Mouse (Mus musculus) layer of hippocampus, postnatal 10 days (tissue): Measurements from ENCODE around the gene Tex50. TPM values are rescaled to one million over a fixed set of nuclear protein-coding genes. Genes with fewer than 3 reads are reported as not detected.
"Not testable (repeated sequence)": the region's sequence is repeated elsewhere in the genome, so short reads cannot be mapped to it uniquely, and the experiment has no call there.

Source experiments
- DNase-seq, 2 experiments: peaks; one replicate each; pipeline ENCODE4 v3.0.0; 2021; ENCODE audit warnings: low spot score in 2 of 2
- long read RNA-seq: library from polyadenylated mRNA; stranded (forward); transcript quantifications from one replicate; pipeline ENCODE4 v2.0.0, GENCODE M21; 2023
- total RNA-seq, 2 experiments: library from RNA; stranded (reverse); gene quantifications; 2 replicates each; pipeline ENCODE4 v1.2.3; 2021

The Tex50 gene
- total RNA-seq, result not detected
- long read RNA-seq, partial matches to known transcripts, result 0 of 1 reads
- long read RNA-seq, other reads (novel, unspliced or antisense), result 1 of 1 reads

GRCm38 (mm10) chr1:161159214-161159613, at the start of gene Tex50:
Gene Tex50 (minus strand): TSS chr1:161159314.
- DNase-seq, result no peak

GRCm38 (mm10) chr1:161199856-161200255, 40.7 kb upstream of the Tex50 start:
- no peak for DNase-seq

- DNase-seq, result not testable (repeated sequence)
Measured at GRCm38 (mm10) chr1:161196364-161196763, 37.2 kb upstream of the Tex50 start.

- DNase-seq, result peak; percentile 77 to 85
Measured at GRCm38 (mm10) chr1:161195541-161196351, 36.6 kb upstream of the Tex50 start.

- DNase-seq, result no peak
Measured at GRCm38 (mm10) chr1:161190253-161190910, 31.3 kb upstream of the Tex50 start.

GRCm38 (mm10) chr1:161185431-161185830, 26.3 kb upstream of the Tex50 start:
- DNase-seq, result no peak

GRCm38 (mm10) chr1:161183677-161184076, 24.6 kb upstream of the Tex50 start:
- DNase-seq, result no peak

GRCm38 (mm10) chr1:161182386-161182785, 23.3 kb upstream of the Tex50 start:
- DNase-seq, result no peak

GRCm38 (mm10) chr1:161180674-161181073, 21.6 kb upstream of the Tex50 start:
- DNase-seq, result peak; percentile 46 to 51

GRCm38 (mm10) chr1:161170651-161171050, 11.5 kb upstream of the Tex50 start:
- DNase-seq, result peak; percentile 72 to 77

- no peak for DNase-seq
Measured at GRCm38 (mm10) chr1:161160266-161160665, 1.2 kb upstream of the Tex50 start.

- DNase-seq, result no peak
Measured at GRCm38 (mm10) chr1:161156546-161156945, 2.6 kb downstream of the Tex50 start.

GRCm38 (mm10) chr1:161151098-161151497, 8.0 kb downstream of the Tex50 start:
- DNase-seq, result no peak

- DNase-seq, result no peak
Measured at GRCm38 (mm10) chr1:161147888-161148287, 11.2 kb downstream of the Tex50 start.

GRCm38 (mm10) chr1:161145611-161146010, 13.5 kb downstream of the Tex50 start:
- DNase-seq, result not testable (repeated sequence)

GRCm38 (mm10) chr1:161143216-161143615, 15.9 kb downstream of the Tex50 start:
- no peak for DNase-seq

GRCm38 (mm10) chr1:161142531-161143159, 16.5 kb downstream of the Tex50 start, which contains the start of gene Ankrd45:
Gene Ankrd45 (plus strand): TSS chr1:161142691.
- peak; percentile 50 to 63 for DNase-seq

- no peak for DNase-seq
Measured at GRCm38 (mm10) chr1:161140026-161140762, 18.9 kb downstream of the Tex50 start.

GRCm38 (mm10) chr1:161139496-161139895, 19.6 kb downstream of the Tex50 start:
- no peak for DNase-seq

GRCm38 (mm10) chr1:161130726-161131664, 28.1 kb downstream of the Tex50 start, which contains the start of gene Klhl20:
Gene Klhl20 (minus strand): TSS chr1:161131511.
- peak; percentile 98 to 99 for DNase-seq
